17 mouse cellular contexts compared by ENCODE assay signal in genomic region chr10:111479599-111479998, GRCm38 (mm10). TPM values are rescaled to one million over a fixed set of nuclear protein-coding genes. Genes with fewer than 3 reads are reported as not detected.
DNase-seq lines count a peak whose midpoint lies in the region; TF ChIP-seq lines count a peak whose summit lies in the region.
"Had no signal": no experiment of that assay in that cellular context is flagged by ENCODE, and none has a peak within 500 bp of the region (broad histone marks: within the 10 kb centered on the region; RNA-seq: fewer than 3 reads in every experiment).

No protein-coding gene starts in this region.

- H3K4me1 ChIP-seq in E14TG2a.4 (replicated peaks; ENCODE audit: low read depth, low read length) (peaks cover 97% of the 10 kb centered on the region), MEL (ENCODE audit: control insufficient read depth in 1 of 2, insufficient read depth in 2 of 2, low read length in 2 of 2) (peaks cover 23 to 42% of the 10 kb centered on the region in 2 experiments)

- no peaks in the 10 kb centered on the region for H3K27me3 ChIP-seq in E14TG2a.4 (ENCODE audit: insufficient read depth, low read length)
- H3K27me3 ChIP-seq in MEL (ENCODE audit: control insufficient read depth in 1 of 2, insufficient read depth in 2 of 2, low read length in 2 of 2) = no peaks in the 10 kb centered on the region
- H3K27me3 ChIP-seq: embryonic facial prominence, embryonic 13.5 days; forebrain, embryonic 15.5 days; heart, embryonic 13.5 days; hindbrain, embryonic 12.5 days had no signal

- peaks cover 80% of the 10 kb centered on the region for H3K79me2 ChIP-seq in MEL (ENCODE audit: control insufficient read depth, insufficient read depth, low read length, poor library complexity)

- intact Hi-C loops in heart, postnatal 10 days (cut with DNase I) = no loop called here
- intact Hi-C loops in left cerebral cortex, postnatal 4 days (cut with DNase I) = no loop called here

- no peak overlapping the region for H3K9ac ChIP-seq in MEL (ENCODE audit: control insufficient read depth, low read depth, low read length, poor library complexity, severe bottlenecking)
- H3K9ac ChIP-seq: embryonic facial prominence, embryonic 13.5 days; forebrain, embryonic 15.5 days; heart, embryonic 13.5 days; hindbrain, embryonic 12.5 days had no signal

- H3K36me3 ChIP-seq in E14TG2a.4 (ENCODE audit: insufficient read depth, low read length) = peaks cover 94% of the 10 kb centered on the region
- H3K36me3 ChIP-seq in MEL (ENCODE audit: control insufficient read depth in 1 of 2, insufficient read depth in 2 of 2, low read length in 2 of 2) = peaks cover 23 to 84% of the 10 kb centered on the region in 2 experiments

- TF ChIP-seq CTCF in E14TG2a.4 (conservative IDR thresholded peaks at IDR 0.05; ENCODE audit: low read length) (no peak), MEL (IDR thresholded peaks at IDR 0.05 in 2 of 3, conservative IDR thresholded peaks at IDR 0.05 in 1 of 3; ENCODE audit: control insufficient read depth in 1 of 3, insufficient read depth in 1 of 3, low read depth in 2 of 3, low read length in 3 of 3, poor library complexity in 1 of 3, severe bottlenecking in 1 of 3) (no peak)

- TF ChIP-seq RAD21 in MEL (IDR thresholded peaks at IDR 0.05; ENCODE audit: low read depth, low read length) = no peak

- no peaks in the 10 kb centered on the region for H3K9me3 ChIP-seq in E14TG2a.4 (ENCODE audit: low read length)
- H3K9me3 ChIP-seq in MEL (replicated peaks; ENCODE audit: insufficient read depth, low read length) = no peaks in the 10 kb centered on the region
- H3K9me3 ChIP-seq: embryonic facial prominence, embryonic 13.5 days; forebrain, embryonic 15.5 days; G1E; heart, embryonic 13.5 days; hindbrain, embryonic 12.5 days had no signal

- no peak overlapping the region for H3K27ac ChIP-seq in MEL (ENCODE audit: control insufficient read depth, low read depth, low read length)
- H3K27ac ChIP-seq: embryonic facial prominence, embryonic 13.5 days; forebrain, embryonic 15.5 days; heart, embryonic 13.5 days; hindbrain, embryonic 12.5 days had no signal

- no peak for TF ChIP-seq POLR2A in MEL (IDR thresholded peaks at IDR 0.05; ENCODE audit: control insufficient read depth in 1 of 2, insufficient read depth in 1 of 2, low read depth in 1 of 2, low read length in 2 of 2, poor library complexity in 1 of 2)

- peak; percentile 85 for DNase-seq in heart, adult 11 months
- DNase-seq in heart, postnatal 10 days = no peak
- DNase-seq in MEL (ENCODE audit: low read depth, low spot score) = no peak
- DNase-seq in left cerebral cortex, postnatal 4 days = no peak
- no peak for DNase-seq in cerebellum, adult 11 months
- DNase-seq: adrenal gland, postnatal 14 days; cerebellum, adult 18-20 months; cerebellum, adult 9-11 months; cerebellum, postnatal 36 days; gastrocnemius, postnatal 14 days; heart, postnatal 4 days had no signal

- TF ChIP-seq EP300 in MEL (IDR thresholded peaks at IDR 0.05; ENCODE audit: low read depth in 1 of 2, low read length in 2 of 2) = no peak

- H3K4me3 ChIP-seq in E14TG2a.4 (replicated peaks; ENCODE audit: low read length) = peak overlapping the region; percentile 17
- no peak overlapping the region for H3K4me3 ChIP-seq in MEL (ENCODE audit: control insufficient read depth in 1 of 2, insufficient read depth in 1 of 2, low read depth in 2 of 2, low read length in 2 of 2)
- H3K4me3 ChIP-seq: embryonic facial prominence, embryonic 13.5 days; forebrain, embryonic 15.5 days; heart, embryonic 13.5 days; hindbrain, embryonic 12.5 days had no signal

TF ChIP-seq in MEL, 35 proteins besides CTCF, POLR2A, EP300 and RAD21:
- TF ChIP-seq USF1 (IDR thresholded peaks at IDR 0.05; ENCODE audit: low read depth, low read length) (peak; percentile 64), JUND (IDR thresholded peaks at IDR 0.05; ENCODE audit: low read depth, low read length) (no peak)

RNA-seq across cellular contexts. Expression of gene Nap1l1, which starts 6.6 kb away (rescaled TPM):
- total RNA-seq in heart, postnatal 10 days (2021) = 10 to 100 TPM; 82.6 to 85.2 TPM
- total RNA-seq in MEL (2012; rRNA removed) = 183 and 220 TPM in 2 replicates
- 100 to 1,000 TPM; 296 to 591 TPM for polyA plus RNA-seq in MEL (2012; ENCODE audit: insufficient read depth in 1 of 2, insufficient read length in 2 of 2, low read depth in 1 of 2, low replicate concordance in 2 of 2, missing spikeins in 1 of 2)
- 100 to 1,000 TPM; 229 to 241 TPM for total RNA-seq in left cerebral cortex, postnatal 4 days (2021)

RNA-seq across cellular contexts. Expression of gene Phlda1, which starts 26.5 kb away (rescaled TPM):
- 10 to 100 TPM; 16.9 to 20.8 TPM for total RNA-seq in heart, postnatal 10 days (2021)
- 0.27 and 0.39 TPM in 2 replicates for total RNA-seq in MEL (2012; rRNA removed)
- polyA plus RNA-seq in MEL (2012; ENCODE audit: insufficient read depth in 1 of 2, insufficient read length in 2 of 2, low read depth in 1 of 2, low replicate concordance in 2 of 2, missing spikeins in 1 of 2) = 1 to 10 TPM in 1 of 2 experiments, not detected in 1; 3.4 TPM
- total RNA-seq in left cerebral cortex, postnatal 4 days (2021) = 10 to 100 TPM; 18.9 to 20.3 TPM

Comparison
In these comparisons a context has a peak if more than half of its experiments do, and no peak if none do; other contexts are left out.
1. RNA of gene Phlda1, which starts 26.5 kb away (total RNA-seq): 16.9 to 20.8 TPM in heart, postnatal 10 days and 18.9 to 20.3 TPM in left cerebral cortex, postnatal 4 days; 0.27 to 0.39 TPM in MEL; every median in the first group is over 10 times any median in the second.